Mouse (Mus musculus): ENCODE results near the gene Sertad1.

- TF ChIP-seq CTCF (IDR thresholded peaks at IDR 0.05; ENCODE audit: low read depth) (peak; percentile 44), EP300 (IDR thresholded peaks at IDR 0.05; ENCODE audit: low read depth) (no peak)
Measured at GRCm38 (mm10) chr7:27520104-27520503, 33.4 kb downstream of the Sertad1 start.

Measured in liver, postnatal 0 days (tissue).